Mouse (Mus musculus): ENCODE results near the gene Ahctf1.

Gene Ahctf1

GRCm38 (mm10) chr1:179803513-179804139 lies at the start of gene Ahctf1:
Gene Ahctf1 (minus strand): TSS chr1:179803680.
- TF ChIP-seq GATA4 (IDR thresholded peaks at IDR 0.05; ENCODE audit: insufficient replicate concordance, low read length), result peak; percentile 96

DNA sequence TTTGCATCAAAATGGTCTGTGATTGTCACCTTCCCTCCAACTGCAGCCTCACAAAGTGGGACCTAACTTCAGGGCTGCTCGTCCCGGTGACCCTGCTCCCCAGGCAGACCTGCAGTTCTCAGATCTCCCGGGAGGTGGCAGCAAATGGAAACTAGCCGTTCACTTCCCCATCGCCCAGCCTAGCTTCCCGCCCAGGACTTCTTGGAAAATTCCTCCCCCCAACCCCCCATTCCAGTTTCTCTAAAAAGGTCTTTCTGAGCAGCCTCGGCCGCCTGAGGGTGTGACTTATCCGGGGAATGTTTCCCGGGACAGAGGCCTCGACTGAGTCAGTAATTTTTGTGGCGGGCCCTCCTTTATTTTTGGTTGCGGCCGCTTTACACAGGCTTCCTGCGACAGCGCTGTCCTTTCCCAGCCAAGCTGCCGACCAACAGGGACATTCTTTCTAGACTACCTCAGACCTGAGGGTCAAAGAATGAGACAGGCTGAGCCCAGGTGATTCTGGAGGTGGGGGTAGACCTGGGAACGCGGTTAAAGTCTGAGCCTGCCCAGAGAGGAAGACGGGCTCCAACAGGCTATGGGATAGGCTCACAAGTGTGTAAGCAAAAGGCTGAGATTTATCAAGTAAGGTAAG lies 44.4 kb upstream of the Ahctf1 start:
- no peak for TF ChIP-seq GATA4 (IDR thresholded peaks at IDR 0.05; ENCODE audit: insufficient replicate concordance, low read length)

GRCm38 (mm10) chr1:179847173-179847572 lies 43.7 kb upstream of the Ahctf1 start:
- TF ChIP-seq GATA4 (IDR thresholded peaks at IDR 0.05; ENCODE audit: insufficient replicate concordance, low read length), result no peak

DNA sequence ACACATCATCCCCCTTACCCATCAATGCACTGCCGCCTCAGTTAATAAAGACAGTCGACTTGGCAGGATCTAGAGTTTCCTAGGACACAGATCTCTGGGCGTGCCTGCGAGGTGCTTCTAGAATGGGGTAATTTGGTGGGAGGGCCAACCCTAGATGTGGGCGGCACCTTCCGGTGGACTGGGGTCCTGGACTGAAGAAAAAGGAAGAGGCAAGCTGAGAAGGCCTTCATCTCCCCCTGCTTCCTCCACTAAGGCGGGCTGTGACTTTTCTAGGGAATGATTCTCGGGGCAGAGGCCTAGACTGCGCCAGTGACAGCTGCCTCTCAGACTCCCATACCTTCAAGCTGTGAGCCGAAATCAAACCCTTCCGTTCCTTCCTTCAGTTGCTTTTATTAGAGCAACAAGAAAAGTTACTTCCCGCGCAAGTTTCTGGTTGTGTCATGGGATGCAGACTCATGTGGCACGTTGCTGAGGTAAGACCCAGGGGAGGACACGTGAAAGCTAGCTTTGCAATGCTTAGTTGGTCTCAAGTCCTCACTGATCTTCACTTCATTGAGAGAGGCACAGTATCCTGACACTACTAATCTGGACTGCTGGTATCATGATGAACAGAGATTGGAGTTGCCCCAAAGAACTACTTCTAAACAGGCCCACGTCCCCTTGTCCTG lies 42.5 kb upstream of the Ahctf1 start:
- no peak for TF ChIP-seq GATA4 (IDR thresholded peaks at IDR 0.05; ENCODE audit: insufficient replicate concordance, low read length)

GRCm38 (mm10) chr1:179844894-179845293 lies 41.4 kb upstream of the Ahctf1 start:
- TF ChIP-seq GATA4 (IDR thresholded peaks at IDR 0.05; ENCODE audit: insufficient replicate concordance, low read length), result no peak

- no peak for TF ChIP-seq GATA4 (IDR thresholded peaks at IDR 0.05; ENCODE audit: insufficient replicate concordance, low read length)
These were observed 40.5 kb upstream of the Ahctf1 start for GRCm38 (mm10) chr1:179843981-179844380.

DNA sequence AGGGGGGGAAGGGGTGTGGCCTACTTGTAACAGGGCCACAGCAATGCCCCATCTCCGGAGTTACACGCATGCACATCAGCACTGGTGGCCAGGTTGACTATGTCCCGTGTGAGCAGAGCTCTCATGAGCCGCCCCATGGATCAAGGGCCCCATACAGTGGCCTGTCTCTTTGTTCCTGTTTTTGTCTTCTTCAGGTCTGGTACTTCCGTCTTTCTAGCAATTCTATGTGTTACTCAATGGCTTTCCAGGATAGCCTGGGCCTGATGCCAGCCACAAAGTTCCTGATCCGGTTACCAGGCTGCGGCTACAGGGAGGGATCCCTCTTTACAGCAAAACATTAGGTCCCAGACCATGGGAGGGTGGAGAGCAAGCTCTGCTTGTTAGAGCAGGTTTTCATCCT lies 39.1 kb upstream of the Ahctf1 start:
- no peak for TF ChIP-seq GATA4 (IDR thresholded peaks at IDR 0.05; ENCODE audit: insufficient replicate concordance, low read length)

DNA sequence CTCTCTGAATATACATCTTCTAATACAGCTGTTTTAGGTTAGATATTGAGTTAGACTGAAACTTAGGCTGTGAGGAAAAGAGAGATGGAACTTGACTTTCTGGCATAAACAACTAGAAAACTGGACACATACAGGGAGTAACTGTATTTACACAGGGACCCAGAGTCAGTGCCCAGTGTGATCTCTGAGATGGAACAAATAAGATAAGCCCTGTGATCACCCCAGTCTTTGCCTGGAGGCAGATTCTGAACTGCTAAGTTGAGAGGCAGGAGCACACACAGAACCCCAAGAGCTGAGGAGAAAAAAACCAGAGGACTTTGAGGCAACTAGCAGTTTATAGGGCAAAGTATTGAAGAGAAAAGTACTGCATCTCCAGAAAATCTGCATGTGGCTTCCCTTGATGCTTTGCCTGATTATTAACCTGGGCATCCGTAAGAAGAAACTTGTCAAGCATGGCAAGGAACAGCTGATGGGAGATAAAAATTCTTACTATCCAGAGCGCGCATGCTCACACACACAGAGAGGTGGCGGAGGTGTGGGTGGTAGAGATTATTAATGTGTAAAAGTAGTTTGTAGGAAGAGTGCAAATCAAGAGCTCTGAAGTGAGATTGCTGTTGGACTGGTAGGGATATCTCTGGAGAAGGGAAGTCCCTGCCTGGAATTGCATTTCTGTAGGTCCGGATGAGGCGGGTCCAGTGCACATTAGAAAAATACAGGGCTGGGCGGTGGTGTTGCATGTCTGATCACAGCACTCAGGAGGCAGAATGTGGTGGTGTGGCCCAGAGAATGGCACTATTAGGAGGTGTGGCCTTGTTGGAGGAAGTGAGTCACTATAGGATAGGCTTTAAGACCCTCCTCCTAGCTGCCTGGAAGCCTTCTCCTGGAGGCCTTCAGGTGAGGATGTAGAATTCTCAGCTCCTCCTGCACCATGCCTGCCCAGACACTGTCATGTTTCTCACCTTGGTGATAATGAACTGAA lies 33.2 kb upstream of the Ahctf1 start:
- peak; percentile 85 for TF ChIP-seq GATA4 (IDR thresholded peaks at IDR 0.05; ENCODE audit: insufficient replicate concordance, low read length)

GRCm38 (mm10) chr1:179835753-179836425 lies 32.4 kb upstream of the Ahctf1 start:
- TF ChIP-seq GATA4 (IDR thresholded peaks at IDR 0.05; ENCODE audit: insufficient replicate concordance, low read length), result no peak

DNA sequence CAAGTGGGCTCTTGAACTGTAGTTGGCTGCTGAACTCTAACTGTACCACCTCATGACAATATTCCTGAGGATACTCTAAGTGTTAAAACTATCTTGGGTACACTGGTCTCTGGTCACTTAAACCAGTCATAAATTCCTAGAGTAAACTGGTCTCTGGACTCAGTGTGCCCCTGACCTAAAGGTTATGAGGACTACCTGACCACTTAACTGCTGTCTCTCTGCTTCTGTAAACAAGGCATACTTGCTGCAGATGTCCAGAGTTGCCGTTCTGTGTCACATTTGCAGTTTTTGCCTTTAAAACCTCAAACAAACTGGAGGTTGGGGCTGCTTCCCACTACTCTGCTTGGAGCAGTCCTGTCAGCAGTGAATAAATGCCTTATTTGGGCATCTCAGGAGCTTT lies 30.1 kb upstream of the Ahctf1 start:
- no peak for TF ChIP-seq GATA4 (IDR thresholded peaks at IDR 0.05; ENCODE audit: insufficient replicate concordance, low read length)

GRCm38 (mm10) chr1:179832710-179833240 lies 29.3 kb upstream of the Ahctf1 start:
- no peak for TF ChIP-seq GATA4 (IDR thresholded peaks at IDR 0.05; ENCODE audit: insufficient replicate concordance, low read length)

- no peak for TF ChIP-seq GATA4 (IDR thresholded peaks at IDR 0.05; ENCODE audit: insufficient replicate concordance, low read length)
These were observed 25.4 kb upstream of the Ahctf1 start for GRCm38 (mm10) chr1:179828900-179829299.

DNA sequence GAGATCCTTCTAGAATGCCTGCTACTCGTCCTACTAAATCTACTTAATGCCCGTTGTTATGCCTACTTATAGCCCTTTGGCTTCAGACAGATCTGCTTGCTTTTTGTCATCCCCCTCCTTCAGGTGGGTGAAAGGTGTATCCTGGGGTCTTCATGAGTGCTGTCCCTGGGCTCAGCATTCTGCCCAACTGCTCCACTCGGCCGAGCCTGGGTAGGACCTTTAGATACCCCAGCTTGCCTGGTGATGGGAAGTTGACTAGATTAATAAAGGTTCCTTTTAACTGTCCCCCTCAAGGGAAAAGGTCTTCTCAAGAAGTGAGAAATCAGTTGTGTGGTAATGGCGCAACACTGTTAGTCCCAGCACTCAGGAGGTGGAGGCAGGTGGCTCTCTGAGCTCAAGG lies 24.6 kb upstream of the Ahctf1 start:
- TF ChIP-seq GATA4 (IDR thresholded peaks at IDR 0.05; ENCODE audit: insufficient replicate concordance, low read length), result no peak

DNA sequence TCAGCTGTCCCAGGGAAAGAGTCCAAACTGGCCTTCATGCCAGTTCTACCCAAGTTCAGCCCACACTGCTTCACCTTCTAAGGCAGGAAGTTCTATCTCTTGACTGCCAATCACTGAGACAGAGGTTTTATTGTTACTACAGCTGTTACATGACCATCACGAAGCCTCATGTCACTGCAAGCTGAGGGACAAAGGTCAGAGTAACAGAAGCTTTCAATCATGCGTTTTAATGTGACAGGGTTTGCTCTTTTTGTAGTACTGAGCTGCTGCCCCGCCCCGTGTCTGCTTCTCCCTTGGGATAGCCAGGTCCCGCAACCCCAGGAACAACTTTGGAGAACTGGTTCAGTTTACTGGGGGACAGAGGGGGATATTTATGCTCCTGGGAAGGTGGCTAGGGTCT lies 21.1 kb upstream of the Ahctf1 start:
- no peak for TF ChIP-seq GATA4 (IDR thresholded peaks at IDR 0.05; ENCODE audit: insufficient replicate concordance, low read length)

Data from liver, adult (tissue).